Mouse (Mus musculus) gastrocnemius, adult 2 months (tissue): ENCODE measurements around the gene Zfp760. TPM values are rescaled to one million over a fixed set of nuclear protein-coding genes. Genes with fewer than 3 reads are reported as not detected.
"Not testable (repeated sequence)": the region's sequence is repeated elsewhere in the genome, so short reads cannot be mapped to it uniquely, and the experiment has no call there.

Experiments
- DNase-seq: peaks from one replicate; pipeline ENCODE4 v3.0.0; 2022
- H3K27ac ChIP-seq: fragments of 200-600 bp; 2 replicates; pipeline ENCODE4 v1.8.1; 2022; ENCODE audit warnings: mild to moderate bottlenecking
- H3K4me3 ChIP-seq: fragments of 200-600 bp; 2 replicates; pipeline ENCODE4 v1.8.1; 2022; ENCODE audit warnings: mild to moderate bottlenecking, moderate library complexity
- CTCF ChIP-seq: fragments of 200-600 bp; IDR thresholded peaks from 2 replicates; pipeline ENCODE4 v1.8.1; 2022; ENCODE audit warnings: antibody characterized with exemption, mild to moderate bottlenecking, moderate library complexity
- intact Hi-C: fragments of 180-260 bp; cut with DNase I; formaldehyde crosslinking; loops from one replicate; pipeline ENCODE4 v1.15.1; 2025
- long read RNA-seq, 2 experiments: library from polyadenylated mRNA; stranded (forward); transcript quantifications; one replicate each; pipeline ENCODE4 v2.0.0; 2021
- total RNA-seq, 2 experiments: library from RNA; stranded (reverse); gene quantifications; 2 replicates each; pipeline ENCODE4 v1.2.3; 2021

Zfp760 gene
- under 1 TPM; 0.81 to 0.89 TPM for total RNA-seq
- long read RNA-seq, experiment 1, result 0 reads
- long read RNA-seq, experiment 2, partial matches to known transcripts, result 0 of 1 reads
- long read RNA-seq, experiment 2, other reads (novel, unspliced or antisense), result 1 of 1 reads

- intact Hi-C loops, result loop anchor here (10.0 kb wide), 1 partner anchor 257 kb away; the partner anchor contains the start of genes Zfp942 and Zfp943
- H3K4me3 ChIP-seq, result peak within 1 kb of the TSS; percentile 73
- peak; percentile 82 for DNase-seq
- TF ChIP-seq CTCF, result no peak
- H3K27ac ChIP-seq, result peak within 1 kb of the TSS; percentile 87
Measured at GRCm38 (mm10) chr17:21707343-21707996, at the start of gene Zfp760. TSS of gene Zfp760 (plus strand) at chr17:21707741.

GRCm38 (mm10) chr17:21678826-21679225, 28.7 kb upstream of the Zfp760 start:
- H3K27ac ChIP-seq, H3K4me3 ChIP-seq, DNase-seq: not testable (repeated sequence)
- intact Hi-C loops, result loop anchor here (2.0 kb wide), 1 partner anchor 30 kb away; no protein-coding TSS in a partner anchor

GRCm38 (mm10) chr17:21679273-21680018, 28.1 kb upstream of the Zfp760 start:
- intact Hi-C loops, result loop anchor here (2.0 kb wide), 1 partner anchor 31 kb away; no protein-coding TSS in a partner anchor
- DNase-seq, result peak; percentile 86
- Histone ChIP-seq H3K27ac (peak overlapping the region; percentile 86), H3K4me3 (peak overlapping the region; percentile 79)
- TF ChIP-seq CTCF, result peak; percentile 71

GRCm38 (mm10) chr17:21680019-21680376, 27.5 kb upstream of the Zfp760 start:
- Histone ChIP-seq H3K27ac (peak overlapping the region; percentile 86), H3K4me3 (peak overlapping the region; percentile 79)
- DNase-seq, intact Hi-C loops: not testable (repeated sequence)

GRCm38 (mm10) chr17:21691560-21691959, 16.0 kb upstream of the Zfp760 start, which contains the start of gene Gm10226:
TSS of gene Gm10226 (plus strand) at chr17:21691860.
- Histone ChIP-seq H3K4me3 (no peak within 1 kb of the TSS), H3K27ac (no peak within 1 kb of the TSS)
- intact Hi-C loops, result no loop called here
- TF ChIP-seq CTCF, result no peak
- no peak for DNase-seq

GRCm38 (mm10) chr17:21693342-21693741, 14.2 kb upstream of the Zfp760 start:
- no peak overlapping the region for H3K27ac ChIP-seq
- DNase-seq, result no peak
- TF ChIP-seq CTCF, result no peak
- intact Hi-C loops, result no loop called here
- no peak overlapping the region for H3K4me3 ChIP-seq

GRCm38 (mm10) chr17:21696073-21696472, 11.5 kb upstream of the Zfp760 start:
- intact Hi-C loops, result no loop called here
- H3K4me3 ChIP-seq, result no peak overlapping the region
- TF ChIP-seq CTCF, result no peak
- DNase-seq, result no peak
- no peak overlapping the region for H3K27ac ChIP-seq

- intact Hi-C loops, result loop anchor here (10.0 kb wide), 1 partner anchor 262 kb away; the partner anchor contains the start of genes Zfp942 and Zfp943
- Histone ChIP-seq H3K27ac (no peak overlapping the region), H3K4me3 (no peak overlapping the region)
- no peak for TF ChIP-seq CTCF
- no peak for DNase-seq
Measured at GRCm38 (mm10) chr17:21702281-21703240, 5.0 kb upstream of the Zfp760 start.

GRCm38 (mm10) chr17:21703414-21703813, 4.1 kb upstream of the Zfp760 start:
- no peak for DNase-seq
- Histone ChIP-seq H3K4me3 (no peak overlapping the region), H3K27ac (no peak overlapping the region)
- TF ChIP-seq CTCF, result no peak
- intact Hi-C loops, result loop anchor here (10.0 kb wide), 1 partner anchor 261 kb away; the partner anchor contains the start of genes Zfp942 and Zfp943

GRCm38 (mm10) chr17:21708401-21708800, 860 bp downstream of the Zfp760 start:
- intact Hi-C loops, result loop anchor here (10.0 kb wide), 1 partner anchor 256 kb away; the partner anchor contains the start of genes Zfp942 and Zfp943
- Histone ChIP-seq H3K27ac (peak overlapping the region; percentile 87; the same call in 1 of the 2 replicates), H3K4me3 (peak overlapping the region; percentile 73)
- TF ChIP-seq CTCF, result no peak
- no peak for DNase-seq

- DNase-seq, H3K4me3 ChIP-seq, H3K27ac ChIP-seq: not testable (repeated sequence)
- intact Hi-C loops, result loop anchor here (10.0 kb wide), 1 partner anchor 196 kb away; the partner anchor contains the start of gene Zfp52
Measured at GRCm38 (mm10) chr17:21730495-21730894, 23.0 kb downstream of the Zfp760 start, which contains the start of gene Zfp229. TSS of gene Zfp229 (plus strand) at chr17:21730795.

GRCm38 (mm10) chr17:21733049-21733448, 25.5 kb downstream of the Zfp760 start:
- intact Hi-C loops, result loop anchor here (10.0 kb wide), 1 partner anchor 198 kb away; the partner anchor contains the start of gene Zfp52
- H3K27ac ChIP-seq, result peak overlapping the region; percentile 85
- TF ChIP-seq CTCF, result no peak
- DNase-seq, result no peak
- peak overlapping the region; percentile 94 for H3K4me3 ChIP-seq
